Mouse (Mus musculus) forebrain, embryonic 14.5 days (tissue): Measurements from ENCODE around the gene Vtcn1. TPM values are rescaled to one million over a fixed set of nuclear protein-coding genes. Genes with fewer than 3 reads are reported as not detected.

Experiments used
- ATAC-seq: fragments of 200-750 bp; cut with Nextera tagmentation; 2 replicates; pipeline ENCODE4 v1.8.0; 2017; ENCODE audit warnings: mild to moderate bottlenecking, moderate library complexity
- DNase-seq: peaks from one replicate; pipeline ENCODE4 v3.0.0-alpha.2; 2015; ENCODE audit warnings: low spot score
- H3K27ac ChIP-seq: fragments of 300-500 bp; sonication (generic); 2 replicates; pipeline ENCODE4 v1.5.1; 2014; ENCODE audit warnings: low read depth, mild to moderate bottlenecking, control low read depth, low read length, moderate library complexity
- H3K27me3 ChIP-seq: fragments of 300-500 bp; sonication (generic); replicated peaks from 2 replicates; pipeline ENCODE4 v1.6.1; 2014; ENCODE audit warnings: low read length, control low read depth, mixed read lengths; ENCODE audit not compliant: control insufficient read depth, insufficient read depth
- H3K36me3 ChIP-seq: fragments of 300-500 bp; sonication (generic); 2 replicates; pipeline ENCODE4 v1.6.1; 2014; ENCODE audit warnings: low read length, control low read depth; ENCODE audit not compliant: control insufficient read depth, insufficient read depth
- H3K4me1 ChIP-seq: fragments of 300-500 bp; sonication (generic); 2 replicates; pipeline ENCODE4 v1.6.1; 2014; ENCODE audit warnings: antibody characterized with exemption, low read length, control low read depth; ENCODE audit not compliant: control insufficient read depth, insufficient read depth
- H3K4me2 ChIP-seq: fragments of 300-500 bp; sonication (generic); 2 replicates; pipeline ENCODE4 v1.6.1; 2014; ENCODE audit warnings: mild to moderate bottlenecking, control low read depth, low read length
- H3K4me3 ChIP-seq: fragments of 300-500 bp; sonication (generic); 2 replicates; pipeline ENCODE4 v1.5.1; 2014; ENCODE audit warnings: low read depth, low read length, control low read depth
- H3K9ac ChIP-seq: fragments of 300-500 bp; sonication (generic); 2 replicates; pipeline ENCODE4 v1.6.1; 2014; ENCODE audit warnings: mild to moderate bottlenecking, low read length, control low read depth, moderate library complexity
- H3K9me3 ChIP-seq: fragments of 300-500 bp; sonication (generic); replicated peaks from 2 replicates; pipeline ENCODE4 v1.6.1; 2016; ENCODE audit warnings: low read length, control low read depth, mixed read lengths; ENCODE audit not compliant: control insufficient read depth
- WGBS: fragments of 180-500 bp; shearing (Covaris S2); extraction: QIAGEN DNeasy Blood & Tissue Kit; methylation state at CpG from one replicate; pipeline ENCODE4 v1.1.7; 2014; 5-methylcytosine and 5-hydroxymethylcytosine counted together
- polyA plus RNA-seq: library from polyadenylated mRNA; unstranded; fragments of >200 nt; fragmentation: Nextera tagmentation; extraction: Ambion mirVana; gene quantifications from 2 replicates; pipeline ENCODE4 v1.2.1, GENCODE M21; 2014

Vtcn1 gene
- polyA plus RNA-seq, 1 experiment from 2014 or later, result not detected

DNA sequence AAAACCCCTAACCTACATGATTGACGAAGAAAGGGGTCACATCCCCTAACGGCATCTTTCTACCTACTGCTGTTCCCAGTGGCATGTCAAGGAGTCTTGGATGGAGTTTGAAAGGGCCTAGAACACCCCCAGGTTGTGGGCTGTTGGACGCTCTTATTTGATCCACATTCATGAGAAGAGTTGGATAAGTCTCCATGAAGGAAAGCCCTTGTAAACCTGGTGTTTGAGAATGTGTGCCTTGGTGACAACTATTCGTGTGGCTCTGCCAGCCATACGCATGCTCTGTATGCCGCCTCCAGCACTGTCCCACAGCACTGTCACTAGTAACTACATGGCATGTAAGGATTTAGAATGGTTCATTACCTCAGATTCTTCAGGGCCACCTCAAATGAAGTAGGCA, 110.9 kb downstream of the Vtcn1 start:
- Histone ChIP-seq H3K4me1 (no peaks in the 10 kb centered on the region), H3K4me2 (no peak overlapping the region), H3K36me3 (peaks cover 48% of the 10 kb centered on the region), H3K27ac (no peak overlapping the region), H3K9me3 (no peaks in the 10 kb centered on the region), H3K9ac (no peak overlapping the region), H3K27me3 (no peaks in the 10 kb centered on the region), H3K4me3 (no peak overlapping the region)
- WGBS, result 91% methylated on average over 6 of the region's 6 CpGs
- ATAC-seq, result no peak
- DNase-seq, result no peak

DNA sequence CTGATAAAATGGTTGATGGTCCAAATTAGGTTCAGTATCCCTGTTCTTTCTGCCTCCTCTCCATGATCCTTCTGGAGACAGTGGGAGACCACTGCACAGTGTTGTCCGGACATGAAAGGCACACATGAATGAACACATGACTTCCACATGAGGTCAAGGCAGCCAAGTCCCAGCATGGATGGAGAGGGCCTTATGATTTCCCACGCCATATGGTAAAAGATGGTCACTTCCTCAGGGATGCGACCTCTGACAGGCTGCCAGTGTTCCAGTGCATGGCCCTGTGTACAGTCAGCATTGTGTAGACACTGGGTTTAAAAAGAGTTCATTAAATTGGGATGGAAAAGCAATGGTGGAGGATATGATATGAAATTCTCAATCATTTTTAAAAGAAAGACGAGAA, 113.0 kb downstream of the Vtcn1 start:
- Histone ChIP-seq H3K27ac (no peak overlapping the region), H3K4me3 (no peak overlapping the region), H3K9me3 (no peaks in the 10 kb centered on the region), H3K36me3 (peaks cover 39% of the 10 kb centered on the region), H3K9ac (no peak overlapping the region), H3K4me1 (no peaks in the 10 kb centered on the region), H3K27me3 (no peaks in the 10 kb centered on the region), H3K4me2 (no peak overlapping the region)
- DNase-seq (no peak), ATAC-seq (no peak)
- 94% methylated on average over 4 of the region's 4 CpGs for WGBS

DNA sequence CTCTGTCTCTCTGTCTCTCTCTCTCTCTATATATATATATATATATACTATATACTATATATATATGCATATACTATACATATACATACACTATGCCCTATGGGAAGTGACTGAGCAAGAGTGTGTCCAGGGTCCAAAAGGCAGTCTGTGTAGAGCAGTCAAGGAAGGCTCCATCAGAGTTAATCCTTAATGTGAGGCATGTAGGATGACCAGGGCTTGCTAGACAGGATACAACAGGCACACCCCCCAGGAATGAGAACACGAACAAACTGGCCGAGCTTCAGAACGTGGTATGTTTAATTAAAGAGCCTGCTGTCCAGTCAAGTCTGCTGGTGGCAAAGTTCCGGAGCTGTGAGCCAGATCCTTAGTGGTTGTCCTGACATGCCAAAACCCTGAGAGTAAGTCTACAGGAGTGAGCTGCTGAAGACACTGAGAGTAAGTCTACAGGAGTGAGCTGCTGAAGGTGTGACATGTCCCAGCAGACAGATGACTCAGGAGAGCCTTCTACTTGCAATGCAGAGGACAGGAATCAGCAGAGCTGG, 115.3 kb downstream of the Vtcn1 start:
- H3K36me3 ChIP-seq, result peaks cover 44% of the 10 kb centered on the region
- WGBS, result 95% methylated on average over 4 of the region's 4 CpGs

More for the DNA sequence above, 115.3 kb downstream of the Vtcn1 start:
- DNase-seq (no peak), ATAC-seq (no peak)
- Histone ChIP-seq H3K4me2 (no peak overlapping the region), H3K9ac (no peak overlapping the region), H3K4me1 (no peaks in the 10 kb centered on the region), H3K27me3 (no peaks in the 10 kb centered on the region), H3K27ac (no peak overlapping the region), H3K9me3 (no peaks in the 10 kb centered on the region), H3K4me3 (no peak overlapping the region)

Other genes starting within 250 kb of the Vtcn1 start
- gene Man1a2, start 140.0 kb upstream of the Vtcn1 start, polyA plus RNA-seq, result 28.6 and 36.8 TPM in 2 replicates
- gene Trim45, start 96.7 kb downstream of the Vtcn1 start, polyA plus RNA-seq, result 7.0 and 7.3 TPM in 2 replicates
- 7.7 and 8.6 TPM in 2 replicates for gene Ttf2, start 144.2 kb downstream of the Vtcn1 start, polyA plus RNA-seq
- not detected in 2 replicates for gene Cd101, start 204.1 kb downstream of the Vtcn1 start, polyA plus RNA-seq